Mouse (Mus musculus): ENCODE data around the gene Frmpd2. TPM values are rescaled to one million over a fixed set of nuclear protein-coding genes. Genes with fewer than 3 reads are reported as not detected.
A peak's percentile ranks its signal among the peaks of the same experiment; 100 is the strongest.
"Not testable (repeated sequence)": the region's sequence is repeated elsewhere in the genome, so short reads cannot be mapped to it uniquely, and the experiment has no call there.

The Frmpd2 gene
- not detected in 2 replicates for polyA plus RNA-seq (2016; fragmentation: Nextera tagmentation; extraction: Ambion mirVana)

DNA sequence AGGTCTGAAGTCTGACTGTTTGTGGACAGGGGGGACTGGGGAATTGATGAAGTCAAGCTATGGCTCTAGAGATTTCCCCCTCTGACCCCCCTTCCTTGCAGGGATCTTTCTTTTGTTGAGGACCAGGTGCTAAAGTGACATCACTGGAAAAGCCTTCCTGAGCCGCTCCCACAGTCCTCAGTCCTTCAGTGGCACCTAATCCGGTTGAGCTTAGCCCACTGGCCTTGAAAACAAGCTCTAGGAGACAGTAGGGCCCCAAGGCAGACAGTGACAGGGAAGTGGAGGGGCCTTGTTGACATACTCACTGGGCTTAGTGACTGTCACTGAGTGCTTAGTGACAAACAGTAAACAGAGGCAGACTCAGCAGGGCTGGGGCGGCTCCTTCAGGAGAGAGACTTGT lies at the start of gene Frmpd2:
Gene Frmpd2, plus strand, starts transcription at position 366 of the 400 bp plus-strand sequence.
- Histone ChIP-seq H3K4me1 (peaks cover 15% of the 10 kb centered on the region), H3K9me3 (no peaks in the 10 kb centered on the region), H3K36me3 (replicated peaks) (no peaks in the 10 kb centered on the region), H3K4me3 (no peak within 1 kb of the TSS), H3K27me3 (ENCODE audit: poor library complexity, severe bottlenecking) (no peaks in the 10 kb centered on the region), H3K27ac (0 out of 2 replicates have a peak within 1 kb of the TSS, but pooled peaks have one; percentile 7)
- DNase-seq (ENCODE audit: extremely low spot score, low spot score), result no peak
- 15% methylated on average over 3 of the region's 3 CpGs for WGBS

DNA sequence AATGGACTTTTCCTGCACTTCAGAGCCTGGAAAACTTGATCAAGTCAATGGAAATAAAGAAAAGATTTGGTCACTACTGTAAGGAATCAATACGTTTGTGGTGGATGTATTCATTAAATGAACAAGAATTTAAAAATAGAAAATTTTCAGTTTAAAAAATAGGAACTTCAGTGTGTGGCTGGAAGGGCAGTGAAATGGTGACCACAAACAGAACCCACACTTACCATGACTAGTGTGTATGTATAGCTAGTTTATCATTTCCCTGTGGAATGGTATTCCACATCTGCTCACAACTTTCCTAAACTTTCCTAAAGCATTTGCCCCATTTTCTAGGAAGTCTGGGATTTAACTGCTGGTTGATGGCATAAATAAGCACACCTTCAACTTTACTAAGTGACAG lies 48.5 kb upstream of the Frmpd2 start:
- DNase-seq (ENCODE audit: extremely low spot score, low spot score), result no peak
- Histone ChIP-seq H3K27me3 (ENCODE audit: poor library complexity, severe bottlenecking) (no peaks in the 10 kb centered on the region), H3K9me3 (peaks cover 5% of the 10 kb centered on the region; the same call in 1 of the 2 replicates), H3K4me3 (no peak overlapping the region), H3K27ac (no peak overlapping the region), H3K4me1 (no peaks in the 10 kb centered on the region), H3K36me3 (replicated peaks) (peaks cover 4% of the 10 kb centered on the region)
- WGBS, result 93% methylated on average over 1 of the region's 1 CpGs

DNA sequence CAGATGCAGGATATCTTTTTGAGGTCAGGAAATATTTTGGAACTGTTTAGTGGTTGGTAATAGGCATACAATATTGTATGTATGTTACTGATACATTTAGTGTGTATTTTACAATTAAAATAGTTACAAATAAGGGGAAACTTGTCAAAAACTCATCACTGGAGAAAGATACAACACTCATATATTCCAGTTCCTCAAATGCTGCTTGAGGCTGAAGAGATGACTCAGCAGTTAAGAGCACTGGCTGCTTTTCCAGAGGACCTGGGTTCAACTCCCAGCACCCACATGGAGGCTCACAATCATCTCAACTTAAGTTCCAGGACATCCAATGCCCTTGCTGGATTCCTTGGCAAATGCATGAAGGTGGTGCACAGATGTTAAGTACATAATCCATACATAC lies 47.4 kb upstream of the Frmpd2 start:
- DNase-seq (ENCODE audit: extremely low spot score, low spot score), result no peak
- H3K4me1 ChIP-seq, result no peaks in the 10 kb centered on the region
- peaks cover 5% of the 10 kb centered on the region; the same call in 1 of the 2 replicates for H3K9me3 ChIP-seq
- no peak overlapping the region for H3K4me3 ChIP-seq
- no peaks in the 10 kb centered on the region for H3K27me3 ChIP-seq (ENCODE audit: poor library complexity, severe bottlenecking)
- H3K36me3 ChIP-seq (replicated peaks), result peaks cover 4% of the 10 kb centered on the region
- H3K27ac ChIP-seq, result no peak overlapping the region

DNA sequence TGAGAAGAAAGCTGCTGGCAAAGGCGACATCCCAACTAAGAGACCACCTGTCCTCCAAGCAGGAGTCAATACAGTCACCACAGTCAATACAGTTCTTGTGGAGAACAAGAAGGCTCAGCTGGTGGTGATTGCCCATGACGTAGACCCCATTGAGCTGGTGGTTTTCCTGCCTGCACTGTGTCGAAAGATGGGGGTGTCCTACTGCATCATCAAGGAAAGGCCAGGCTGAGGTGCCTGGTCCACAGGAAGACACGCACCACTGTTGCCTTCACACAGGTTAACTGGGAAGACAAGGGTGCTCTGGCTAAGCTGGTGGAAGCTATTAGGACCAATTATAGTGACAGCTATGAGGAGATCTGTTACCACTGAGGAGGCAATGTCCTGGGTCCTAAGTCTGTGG lies 39.0 kb upstream of the Frmpd2 start:
- Histone ChIP-seq H3K36me3 (replicated peaks) (peaks cover 27% of the 10 kb centered on the region), H3K9me3 (peaks cover 18% of the 10 kb centered on the region)
- not testable (repeated sequence) for H3K4me1 ChIP-seq; H3K27ac ChIP-seq; DNase-seq (ENCODE audit: extremely low spot score, low spot score); H3K27me3 ChIP-seq (ENCODE audit: poor library complexity, severe bottlenecking); H3K4me3 ChIP-seq
- 91% methylated on average over 4 of the region's 4 CpGs for WGBS

DNA sequence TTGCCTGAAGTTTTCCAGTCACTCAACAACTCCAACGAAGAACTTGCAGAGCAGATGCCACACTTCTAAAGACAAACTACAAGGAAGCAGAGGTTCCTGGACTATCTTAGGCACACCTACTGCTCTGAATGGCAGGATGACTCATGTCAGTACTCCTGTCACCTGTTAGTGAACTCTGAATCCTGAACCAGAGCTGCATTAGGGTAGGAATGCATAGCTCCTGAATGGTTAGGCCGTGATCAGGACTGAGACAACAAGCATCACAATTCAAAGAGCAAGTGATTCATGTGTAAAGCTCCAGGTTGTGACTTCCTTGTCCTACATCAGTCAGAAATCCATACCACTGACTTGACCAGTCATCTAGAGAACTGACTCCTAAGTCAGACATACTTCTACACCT lies 27.7 kb upstream of the Frmpd2 start:
- no peak for DNase-seq (ENCODE audit: extremely low spot score, low spot score)
- no peak overlapping the region for H3K27ac ChIP-seq
- no peak overlapping the region for H3K4me3 ChIP-seq
- H3K27me3 ChIP-seq (ENCODE audit: poor library complexity, severe bottlenecking), result peaks cover 13% of the 10 kb centered on the region
- no peaks in the 10 kb centered on the region for H3K9me3 ChIP-seq
- peaks cover 26% of the 10 kb centered on the region for H3K4me1 ChIP-seq
- 83% methylated on average over 2 of the region's 2 CpGs for WGBS
- 0 out of 2 replicates have a peak, but pooled peaks cover 4% of the 10 kb centered on the region for H3K36me3 ChIP-seq (replicated peaks)

DNA sequence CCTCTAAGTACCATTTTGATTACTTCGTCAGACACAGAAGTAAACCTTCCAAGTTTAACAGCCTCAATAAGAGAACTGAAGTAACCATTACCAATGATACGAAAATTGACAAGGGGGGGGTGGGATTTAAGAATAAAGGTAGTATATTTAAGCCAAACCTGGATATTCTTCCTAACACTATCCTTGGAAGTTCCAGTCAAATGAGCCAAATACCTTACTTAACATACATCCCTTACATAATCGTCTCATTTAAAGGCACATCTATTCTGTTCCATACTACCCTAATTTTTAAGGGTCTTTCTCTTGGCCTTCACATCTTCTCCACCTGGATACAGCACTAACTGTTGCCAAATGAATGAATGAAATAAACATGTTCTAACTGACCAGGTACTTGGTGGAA lies 25.5 kb upstream of the Frmpd2 start:
- Histone ChIP-seq H3K36me3 (replicated peaks) (no peaks in the 10 kb centered on the region), H3K27me3 (ENCODE audit: poor library complexity, severe bottlenecking) (peaks cover 30% of the 10 kb centered on the region), H3K9me3 (no peaks in the 10 kb centered on the region), H3K27ac (peak overlapping the region; percentile 98), H3K4me3 (peak overlapping the region; percentile 90), H3K4me1 (peaks cover 26% of the 10 kb centered on the region)
- 50% methylated on average over 3 of the region's 3 CpGs for WGBS
- no peak for DNase-seq (ENCODE audit: extremely low spot score, low spot score)

DNA sequence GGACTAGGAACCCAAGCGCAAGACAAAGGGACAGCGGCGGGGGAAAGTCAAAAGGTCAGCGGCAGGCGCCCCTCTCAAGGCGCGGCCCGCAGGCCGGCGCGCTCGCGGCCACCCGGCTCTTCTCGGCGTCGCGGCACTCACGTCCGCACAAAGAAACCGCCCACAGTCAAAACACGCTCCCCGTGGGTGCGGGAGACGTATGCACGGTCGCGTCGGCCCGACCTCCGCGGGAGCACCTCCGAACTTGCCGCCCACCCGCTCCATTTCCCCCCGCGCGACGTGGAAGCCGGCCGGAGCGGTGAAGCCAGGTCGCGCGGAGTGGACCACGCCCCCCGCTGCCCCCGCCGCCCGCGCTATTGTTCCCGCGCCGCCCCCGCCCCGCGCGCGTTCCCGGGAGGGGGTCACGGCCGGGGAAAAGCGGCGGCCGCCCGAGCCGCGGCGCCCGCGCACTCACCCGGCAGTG lies 24.9 kb upstream of the Frmpd2 start:
- peak overlapping the region; percentile 90 for H3K4me3 ChIP-seq
- no peaks in the 10 kb centered on the region for H3K9me3 ChIP-seq
- H3K27me3 ChIP-seq (ENCODE audit: poor library complexity, severe bottlenecking), result peaks cover 30% of the 10 kb centered on the region
- DNase-seq (ENCODE audit: extremely low spot score, low spot score), result peak; percentile 54
- whole genome bisulfite sequencing, result under 1% methylated on average over 72 of the region's 72 CpGs
- peaks cover 26% of the 10 kb centered on the region for H3K4me1 ChIP-seq
- H3K36me3 ChIP-seq (replicated peaks), result no peaks in the 10 kb centered on the region
- H3K27ac ChIP-seq, result peak overlapping the region; percentile 98

DNA sequence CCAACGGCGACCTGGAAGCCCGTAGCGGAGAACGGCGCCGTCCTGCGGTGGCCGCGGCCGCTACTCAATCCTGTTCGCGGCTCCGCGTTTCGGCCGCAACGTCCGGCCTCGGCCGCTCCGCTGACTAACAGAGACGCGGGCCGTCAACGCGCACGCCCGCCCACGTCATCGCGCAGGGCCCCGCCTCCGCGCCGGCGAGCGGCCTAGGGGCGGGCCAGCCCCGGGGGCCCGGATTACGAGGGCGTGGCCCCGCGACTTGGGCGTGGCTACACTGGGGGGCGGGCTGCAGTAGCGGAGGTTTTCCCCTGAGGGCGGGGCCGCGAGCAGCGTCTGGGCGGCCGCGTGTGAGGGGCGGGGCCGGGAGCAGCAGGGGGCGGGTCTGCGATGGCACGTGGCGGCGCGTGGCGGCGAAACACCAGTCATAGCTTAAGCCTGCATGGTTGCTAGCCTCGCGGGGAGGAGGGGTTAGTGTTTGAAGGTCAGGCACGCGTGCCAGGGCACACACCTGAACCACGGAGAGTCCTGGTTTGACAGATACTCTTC lies 24.4 kb upstream of the Frmpd2 start, which contains the start of gene Mapk8:
Gene Mapk8, minus strand, starts transcription at position 132 of the 543 bp plus-strand sequence.
- under 1% methylated on average over 70 of the region's 70 CpGs for WGBS
- H3K36me3 ChIP-seq (replicated peaks), result no peaks in the 10 kb centered on the region

DNA sequence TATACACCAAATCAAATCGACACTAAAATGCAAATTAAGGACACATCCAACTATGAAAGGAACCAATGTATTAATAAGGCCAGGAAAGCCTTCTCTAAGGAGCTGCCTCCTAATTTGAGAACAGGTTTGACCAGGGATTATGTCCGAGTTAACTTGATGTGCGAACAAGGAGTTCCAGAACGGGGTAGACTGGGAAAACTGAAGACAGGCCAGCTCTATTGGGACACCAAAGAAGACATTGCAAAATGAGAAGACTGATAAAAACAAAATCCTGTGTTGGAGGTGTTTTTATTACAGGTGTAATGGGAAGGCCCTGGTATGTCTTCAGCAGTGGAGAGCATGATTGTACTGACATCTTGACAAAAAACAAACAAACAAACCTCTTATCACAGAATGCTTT lies 23.2 kb upstream of the Frmpd2 start:
- 77% methylated on average over 4 of the region's 4 CpGs for WGBS
- H3K4me3 ChIP-seq, result no peak overlapping the region
- H3K27me3 ChIP-seq (ENCODE audit: poor library complexity, severe bottlenecking), result peaks cover 30% of the 10 kb centered on the region
- no peak for DNase-seq (ENCODE audit: extremely low spot score, low spot score)
- H3K4me1 ChIP-seq, result peaks cover 26% of the 10 kb centered on the region
- H3K36me3 ChIP-seq (replicated peaks), result no peaks in the 10 kb centered on the region
- H3K27ac ChIP-seq, result no peak overlapping the region
- H3K9me3 ChIP-seq, result no peaks in the 10 kb centered on the region

More for the DNA sequence above, 24.4 kb upstream of the Frmpd2 start, which contains the start of gene Mapk8:
- Histone ChIP-seq H3K9me3 (no peaks in the 10 kb centered on the region), H3K4me3 (peak within 1 kb of the TSS; percentile 90), H3K27ac (peak within 1 kb of the TSS; percentile 98), H3K27me3 (ENCODE audit: poor library complexity, severe bottlenecking) (peaks cover 30% of the 10 kb centered on the region), H3K4me1 (peaks cover 26% of the 10 kb centered on the region)
- DNase-seq (ENCODE audit: extremely low spot score, low spot score), result peak; percentile 93

DNA sequence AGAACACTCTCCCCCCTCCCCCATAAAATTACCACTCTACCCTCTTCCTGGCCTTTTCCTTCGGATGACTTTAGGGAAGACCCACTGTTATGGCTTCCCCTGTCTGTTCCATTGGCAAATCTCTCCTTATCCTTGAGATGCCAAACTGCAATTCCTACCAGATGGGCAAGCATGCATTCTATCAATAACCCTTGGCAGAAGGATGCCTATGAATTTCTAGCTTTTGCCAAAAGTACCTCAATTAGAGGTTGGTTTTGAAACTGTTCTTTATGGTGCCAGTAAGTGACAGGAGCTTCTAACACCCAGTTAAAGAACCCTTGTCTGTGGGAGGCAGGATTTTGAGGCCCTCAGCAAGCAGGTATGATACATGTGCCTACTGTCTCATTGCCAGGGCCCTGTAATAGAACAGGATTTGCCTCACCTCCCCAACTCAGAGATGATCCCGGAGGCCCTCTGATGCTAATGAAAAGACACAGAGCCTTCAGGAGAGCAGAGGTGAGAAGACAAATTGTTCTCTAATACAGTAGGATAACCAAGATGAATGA lies 22.1 kb upstream of the Frmpd2 start:
- Histone ChIP-seq H3K4me1 (peaks cover 19% of the 10 kb centered on the region), H3K27me3 (ENCODE audit: poor library complexity, severe bottlenecking) (peaks cover 30% of the 10 kb centered on the region), H3K4me3 (no peak overlapping the region), H3K36me3 (replicated peaks) (no peaks in the 10 kb centered on the region), H3K27ac (no peak overlapping the region), H3K9me3 (no peaks in the 10 kb centered on the region)
- WGBS, result 79% methylated on average over 2 of the region's 2 CpGs
- no peak for DNase-seq (ENCODE audit: extremely low spot score, low spot score)

DNA sequence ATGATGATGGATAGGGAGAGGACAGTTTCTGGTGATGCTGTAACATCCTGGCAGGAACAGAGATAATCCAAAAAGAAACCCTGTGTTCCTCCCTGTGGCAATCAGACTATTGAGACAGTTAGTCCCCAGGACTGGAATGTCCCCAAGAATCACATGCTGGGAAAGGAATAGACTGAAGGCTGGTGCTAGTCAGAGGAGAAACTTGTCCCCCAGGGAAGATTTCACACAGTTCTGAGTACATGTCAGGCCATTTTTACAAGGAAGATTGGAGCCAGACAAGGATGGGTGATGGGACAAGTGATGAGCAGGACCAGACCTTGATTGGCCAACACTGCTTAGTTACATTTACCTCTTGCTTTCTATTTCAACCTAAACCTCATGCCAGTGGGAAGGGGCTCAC lies 21.2 kb upstream of the Frmpd2 start:
- no peaks in the 10 kb centered on the region for H3K36me3 ChIP-seq (replicated peaks)
- H3K27me3 ChIP-seq (ENCODE audit: poor library complexity, severe bottlenecking), result peaks cover 30% of the 10 kb centered on the region
- H3K4me3 ChIP-seq, result no peak overlapping the region
- no peak for DNase-seq (ENCODE audit: extremely low spot score, low spot score)
- H3K4me1 ChIP-seq, result peaks cover 14% of the 10 kb centered on the region
- no peaks in the 10 kb centered on the region for H3K9me3 ChIP-seq
- no peak overlapping the region for H3K27ac ChIP-seq

DNA sequence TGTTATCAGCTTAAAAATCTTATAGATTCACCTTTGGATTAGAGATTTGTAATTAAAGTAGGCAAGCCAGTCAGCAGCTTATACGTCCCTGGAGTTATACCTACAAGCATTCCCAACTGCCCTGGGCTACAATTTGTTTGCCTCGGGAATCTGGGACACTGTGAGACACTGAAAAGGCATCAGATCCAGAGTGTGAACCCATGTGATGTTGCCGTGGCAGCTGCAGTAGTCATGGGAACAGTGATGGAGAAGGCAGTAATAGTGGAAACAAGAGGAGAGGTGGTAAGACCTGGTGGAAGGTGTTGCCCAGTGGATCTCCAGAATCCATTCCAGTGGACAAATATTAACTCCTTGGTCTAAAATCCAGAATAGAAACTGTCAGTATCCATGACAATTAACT lies 7.8 kb upstream of the Frmpd2 start:
- Histone ChIP-seq H3K9me3 (no peaks in the 10 kb centered on the region), H3K27ac (no peak overlapping the region), H3K36me3 (replicated peaks) (no peaks in the 10 kb centered on the region), H3K4me3 (no peak overlapping the region), H3K27me3 (ENCODE audit: poor library complexity, severe bottlenecking) (no peaks in the 10 kb centered on the region), H3K4me1 (no peaks in the 10 kb centered on the region)
- DNase-seq (ENCODE audit: extremely low spot score, low spot score), result no peak
- WGBS, result 74% methylated on average over 3 of the region's 3 CpGs

DNA sequence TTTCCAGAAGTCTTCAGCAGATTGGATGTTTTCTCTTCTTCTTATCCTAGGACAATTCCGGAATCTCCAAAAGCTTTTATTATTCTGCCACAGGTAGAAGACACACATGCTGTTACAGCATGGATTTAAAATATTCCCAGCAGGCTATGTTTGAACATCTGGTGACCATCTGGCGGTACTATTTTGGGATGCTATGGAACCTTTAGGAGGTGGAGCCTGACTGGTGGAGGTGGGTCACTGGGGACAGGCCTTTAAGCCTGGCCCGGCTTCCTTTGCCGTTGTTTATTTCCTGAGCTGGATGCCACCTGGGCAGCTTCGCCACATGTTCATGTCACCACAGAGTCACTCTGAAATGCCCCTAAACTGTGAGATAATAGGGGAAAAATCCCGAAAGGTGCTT lies 3.7 kb upstream of the Frmpd2 start:
- Histone ChIP-seq H3K36me3 (replicated peaks) (no peaks in the 10 kb centered on the region), H3K9me3 (no peaks in the 10 kb centered on the region), H3K4me1 (peaks cover 8% of the 10 kb centered on the region), H3K4me3 (no peak overlapping the region), H3K27me3 (ENCODE audit: poor library complexity, severe bottlenecking) (no peaks in the 10 kb centered on the region), H3K27ac (no peak overlapping the region)
- 81% methylated on average over 6 of the region's 6 CpGs for WGBS
- no peak for DNase-seq (ENCODE audit: extremely low spot score, low spot score)

Data from forebrain, embryonic 10.5 days (tissue).